Mouse (Mus musculus) brain, embryonic 18.5 days (tissue): ENCODE measurements at regions not wholly inside any gene's neighbourhood (a gene's known extent, or its start where the extent isn't known, plus 50 kb on each side); places are given as distances from the start of the nearest gene placed in this dataset.

Experiments
- DNase-seq: peaks from one replicate; pipeline ENCODE4 v3.0.0-alpha.2; 2012; ENCODE audit warnings: low read depth, low spot score

DNA sequence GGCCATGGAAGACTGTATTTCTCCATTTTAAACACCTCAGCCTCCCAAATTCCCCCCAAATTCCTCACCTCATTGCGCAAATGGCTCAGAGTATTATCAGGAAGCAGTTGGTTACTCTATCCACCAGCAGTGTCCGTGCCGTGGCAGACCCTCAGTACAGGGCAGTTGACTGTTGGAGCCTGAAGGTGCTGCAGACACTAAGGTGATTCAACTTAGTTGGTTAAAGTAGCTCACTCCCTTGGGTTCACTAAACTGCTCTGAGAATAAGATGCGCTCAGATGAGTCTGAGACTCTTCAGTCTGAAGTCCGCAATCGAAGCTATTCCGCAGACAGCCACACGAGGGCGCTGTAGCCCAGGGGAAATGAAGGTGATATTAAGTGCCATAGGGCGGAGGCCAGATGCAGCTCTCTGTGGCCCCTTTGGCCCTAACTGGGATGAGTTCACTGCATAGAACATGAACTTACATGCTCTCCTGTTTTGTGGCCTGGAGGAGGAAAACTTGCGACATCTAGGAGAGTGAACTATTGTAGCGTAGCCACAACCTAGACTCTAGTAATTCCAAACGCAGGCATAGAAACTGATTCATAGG is 62.9 kb downstream of the Amer3 start:
- DNase-seq = no peak

DNA sequence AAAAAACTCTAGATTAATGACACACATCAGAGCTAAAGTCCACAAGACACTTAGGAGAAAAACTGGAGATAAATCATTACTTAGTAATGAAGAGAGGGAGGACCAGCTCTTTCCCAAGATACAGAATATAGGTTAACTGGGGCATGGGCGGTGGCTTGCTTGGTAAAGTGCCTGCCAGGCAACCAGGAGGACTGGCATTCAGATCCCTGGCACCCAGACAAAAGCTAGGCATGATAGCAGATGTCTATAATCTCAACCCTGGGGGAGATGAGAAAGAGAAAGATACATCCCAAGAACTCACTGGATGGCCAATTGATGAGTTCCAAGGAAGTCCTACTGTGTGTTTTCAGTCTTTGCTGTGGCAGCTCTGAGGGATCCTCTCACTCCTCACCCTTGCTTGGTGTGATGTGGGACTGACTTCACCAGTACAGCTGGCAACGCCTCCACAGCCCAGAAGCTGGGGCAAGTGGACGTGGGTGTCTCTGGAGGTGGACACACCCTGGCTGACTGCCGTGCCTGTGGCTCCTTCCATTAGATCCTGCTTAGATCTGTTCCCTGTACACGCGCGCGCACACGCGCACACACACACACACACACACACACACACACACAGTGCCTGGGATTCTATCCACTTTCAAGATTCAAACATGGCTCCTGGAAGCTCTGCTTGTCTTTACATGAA is 74.6 kb downstream of the Amer3 start:
- no peak for DNase-seq

DNA sequence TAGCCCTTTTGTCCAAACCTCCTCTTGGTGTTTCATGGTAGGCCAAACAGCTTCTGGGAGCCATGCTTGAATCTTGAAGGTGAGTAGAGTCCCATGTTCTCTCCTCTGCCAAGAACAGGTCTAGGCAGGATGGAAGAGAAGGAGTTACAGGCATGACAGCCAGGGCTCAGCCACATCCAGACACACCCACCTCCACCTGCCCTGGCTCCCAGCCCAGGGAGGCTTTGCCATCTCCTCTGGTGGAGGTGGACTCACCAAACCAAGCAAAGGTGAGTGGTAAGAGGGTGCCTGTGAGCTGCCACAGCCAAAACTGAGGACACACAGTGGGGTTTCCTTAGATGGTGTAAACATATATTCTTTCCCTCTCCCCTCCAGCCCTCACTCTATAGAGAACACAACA is 78.0 kb downstream of the Amer3 start:
- no peak for DNase-seq

DNA sequence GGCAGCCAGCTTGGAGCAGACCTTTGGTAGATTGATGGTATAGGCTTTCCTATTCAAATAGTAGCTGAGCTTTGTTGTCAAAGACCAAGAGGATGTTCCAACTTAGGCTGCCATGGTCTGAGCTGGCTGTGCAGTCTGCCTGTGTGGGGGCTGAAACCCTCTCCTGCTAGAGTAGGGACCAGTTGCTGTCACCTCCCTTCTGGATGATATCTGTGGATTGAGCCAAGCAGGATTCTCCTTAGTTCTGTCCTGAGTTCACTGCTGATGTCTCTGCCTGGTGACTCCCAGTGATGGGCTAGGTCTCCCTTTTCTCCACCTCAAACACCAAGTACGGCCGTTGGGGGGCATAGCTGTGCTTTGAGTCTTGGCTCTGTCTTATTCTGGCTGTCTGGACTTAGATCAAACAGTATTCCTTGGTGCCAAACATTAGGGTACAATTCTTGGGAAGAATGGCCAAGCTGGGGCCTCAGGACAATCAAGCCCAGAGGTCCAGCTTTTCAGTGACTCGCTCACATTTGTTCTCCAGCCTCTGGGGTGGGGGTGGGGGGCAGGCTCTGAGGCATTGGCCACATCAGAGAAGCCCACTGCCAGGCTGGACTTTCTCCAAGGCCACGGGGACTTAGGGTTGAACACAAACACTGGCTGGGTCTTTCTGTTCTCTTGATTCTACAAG is 84.6 kb downstream of the Amer3 start:
- DNase-seq = no peak

DNA sequence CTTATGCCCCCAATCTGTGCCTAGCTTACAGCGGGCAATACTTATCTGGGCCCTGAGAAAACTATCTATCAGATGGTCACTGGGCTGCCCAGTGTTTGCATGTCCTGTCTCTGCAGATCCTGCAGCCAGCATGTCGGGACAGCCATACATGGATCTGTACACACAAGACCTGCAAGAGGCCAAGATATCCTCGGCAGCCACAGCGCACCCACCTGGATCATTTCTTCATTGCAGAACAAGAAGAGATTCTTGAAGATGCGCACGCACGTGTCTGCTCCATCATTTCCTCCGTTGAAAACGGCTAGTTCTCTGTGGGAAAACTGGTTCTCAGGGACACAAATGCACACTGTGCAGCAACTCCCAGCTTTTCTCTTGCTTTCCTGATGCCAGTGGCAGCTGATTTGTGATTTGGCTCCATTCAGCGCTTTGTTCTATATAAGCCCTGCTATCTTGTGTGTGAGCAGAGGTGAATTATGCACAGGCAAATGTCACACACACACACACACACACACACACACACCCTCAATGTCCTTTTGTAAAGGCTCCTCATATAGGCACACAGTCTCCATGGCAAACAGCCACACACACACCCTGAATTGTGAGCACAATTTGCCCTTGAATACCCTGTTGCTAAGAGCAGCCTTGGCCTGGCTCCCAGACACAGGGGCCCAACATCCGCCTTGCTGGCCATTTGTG is 85.5 kb downstream of the Amer3 start:
- peak; percentile 72 for DNase-seq

DNA sequence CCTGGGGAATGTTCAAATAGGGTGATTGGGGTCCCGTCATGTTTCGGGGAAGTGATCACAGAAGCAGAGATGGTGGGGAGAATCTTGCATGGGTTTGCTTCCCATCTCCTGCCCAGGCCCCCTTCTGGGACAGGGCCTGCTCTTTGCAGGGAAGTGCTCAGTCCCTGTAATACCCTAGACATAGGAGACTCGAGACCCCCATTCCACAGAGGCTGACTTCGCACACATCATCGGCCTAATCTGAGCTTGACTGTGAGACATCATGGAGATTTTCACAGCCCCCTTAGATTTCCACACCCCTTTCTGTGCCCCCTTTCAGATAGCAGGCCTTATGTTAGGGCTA is 86.0 kb downstream of the Amer3 start:
- no peak for DNase-seq

DNA sequence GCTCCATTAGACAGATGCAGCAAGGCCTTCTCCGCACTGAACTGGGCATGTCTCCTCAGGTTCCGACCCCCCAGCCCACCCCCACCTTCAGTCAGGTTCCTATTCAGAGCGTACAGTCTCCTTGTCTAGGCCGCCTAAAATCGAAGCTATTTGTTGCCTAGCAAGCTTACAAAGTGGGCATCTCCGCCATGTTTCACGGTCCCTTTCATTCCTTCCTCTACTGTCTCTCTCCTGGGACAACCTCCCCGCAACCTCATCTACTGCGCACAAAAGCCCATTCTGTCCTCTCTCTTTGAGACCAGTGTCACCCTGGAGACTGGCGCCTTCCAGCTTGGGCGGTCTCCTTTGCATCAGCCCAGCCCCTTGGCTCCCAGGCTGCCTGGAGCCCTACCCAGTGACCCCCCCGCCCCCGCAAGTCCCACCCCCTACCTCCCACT is 86.8 kb downstream of the Amer3 start:
- DNase-seq = no peak

DNA sequence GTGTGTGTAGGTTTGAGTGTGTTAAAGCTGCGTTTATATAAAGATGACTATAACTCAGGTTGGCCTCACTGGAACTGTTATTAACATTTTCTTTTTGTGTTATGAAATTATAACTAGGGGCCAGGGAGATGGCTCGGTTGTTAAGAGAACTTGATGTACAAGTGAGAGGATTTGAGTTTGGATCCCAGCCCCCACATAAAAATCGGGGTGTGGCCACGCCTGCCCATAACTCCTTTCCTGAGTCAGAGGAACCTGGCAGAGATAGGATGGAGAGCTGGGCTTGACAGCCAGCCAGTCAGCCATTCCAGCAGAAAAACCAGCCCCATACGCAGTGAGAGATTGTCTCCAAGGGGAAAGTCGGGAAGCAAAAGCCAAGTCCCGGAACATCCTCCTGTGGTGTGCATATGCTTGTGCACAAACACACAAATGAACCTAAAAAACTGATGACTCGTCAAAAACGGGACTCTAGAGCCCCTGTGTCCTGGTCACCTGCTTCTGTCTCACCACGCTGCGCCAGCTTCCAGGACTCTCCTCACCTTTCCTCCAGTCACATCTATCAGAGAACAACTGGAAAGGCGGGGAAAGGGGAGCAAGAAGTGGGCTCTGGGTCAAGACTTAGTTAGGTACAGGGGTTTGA is 97.8 kb downstream of the Amer3 start:
- no peak for DNase-seq

DNA sequence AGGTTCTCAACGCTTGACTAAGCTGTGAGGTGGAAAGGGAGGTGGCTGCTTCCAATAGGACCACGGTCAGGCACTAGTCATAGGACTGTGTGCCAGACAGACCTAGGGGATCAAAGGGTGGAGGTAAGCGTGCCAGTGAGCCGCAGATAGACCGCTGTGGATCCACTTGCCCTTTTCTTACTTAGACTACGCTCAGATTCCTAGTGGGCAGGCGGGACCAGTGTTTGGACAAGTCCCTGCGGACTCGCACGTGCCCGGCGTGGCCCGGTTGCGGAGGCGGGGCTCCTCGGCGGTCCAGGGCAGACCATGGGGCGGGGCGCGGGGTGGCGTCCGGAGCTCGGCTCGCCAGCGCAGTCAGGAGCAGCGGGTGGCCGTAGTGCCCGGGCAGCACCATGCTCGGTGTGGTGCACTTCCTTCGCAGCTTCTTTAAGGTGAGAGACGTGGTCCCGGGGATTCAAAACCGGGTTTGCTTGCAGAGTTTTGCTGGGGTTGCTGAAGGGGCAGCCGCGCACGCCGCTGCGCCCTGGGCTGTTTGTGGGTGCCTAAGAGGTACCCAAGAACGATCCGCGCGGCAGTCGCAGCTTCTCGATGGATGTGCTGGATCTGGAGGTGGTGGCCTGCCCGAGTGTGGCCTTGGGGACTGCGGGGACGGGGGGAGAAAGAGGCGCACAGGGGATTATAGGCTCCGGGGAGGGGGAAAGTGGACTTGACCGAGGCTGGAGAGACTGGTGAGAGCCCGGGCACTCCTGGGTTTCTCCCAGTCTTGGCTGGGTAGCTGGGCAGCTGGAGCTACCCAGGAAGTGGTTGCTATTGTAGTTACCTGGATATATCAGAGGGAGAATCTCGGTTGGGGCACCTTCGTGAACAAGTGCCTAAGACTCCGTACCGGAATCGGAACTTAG is 98.6 kb downstream of the Amer3 start:
- no peak for DNase-seq

DNA sequence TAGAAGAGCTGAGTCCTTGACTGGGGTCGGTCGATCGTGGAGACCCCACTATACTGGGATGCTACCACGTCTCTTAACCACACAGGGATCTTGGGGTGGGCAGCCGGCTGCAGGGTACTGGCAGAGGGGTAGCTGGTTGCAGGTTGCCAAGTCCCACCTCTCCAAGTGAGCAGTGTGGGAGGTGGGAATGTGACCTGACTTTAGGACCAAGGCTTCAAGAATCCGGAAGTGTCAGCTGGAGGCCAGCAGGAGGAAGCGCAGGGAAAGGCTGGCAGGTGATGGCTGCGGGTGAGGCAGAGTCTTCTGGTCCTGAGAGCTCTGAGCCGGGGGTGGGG is 99.2 kb downstream of the Amer3 start:
- no peak for DNase-seq

DNA sequence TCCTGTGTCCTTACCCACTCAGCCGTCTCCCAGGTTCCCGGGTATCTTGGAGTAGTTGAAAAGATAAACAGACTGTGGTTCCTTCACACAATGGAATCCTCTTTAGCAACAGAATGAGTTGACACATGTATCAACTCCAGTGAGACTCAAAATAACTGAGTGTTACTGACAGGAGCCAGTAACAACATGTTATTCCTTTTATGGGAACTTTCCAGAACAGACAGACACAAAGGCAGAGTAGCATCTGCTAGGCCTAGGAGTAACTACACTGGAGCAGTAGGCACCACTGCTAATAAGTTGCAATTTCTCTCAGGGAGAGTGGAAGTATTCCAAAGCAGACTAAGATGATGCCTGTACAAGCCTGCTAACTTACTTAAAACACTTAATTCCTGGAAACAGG is 107.1 kb downstream of the Amer3 start:
- no peak for DNase-seq

DNA sequence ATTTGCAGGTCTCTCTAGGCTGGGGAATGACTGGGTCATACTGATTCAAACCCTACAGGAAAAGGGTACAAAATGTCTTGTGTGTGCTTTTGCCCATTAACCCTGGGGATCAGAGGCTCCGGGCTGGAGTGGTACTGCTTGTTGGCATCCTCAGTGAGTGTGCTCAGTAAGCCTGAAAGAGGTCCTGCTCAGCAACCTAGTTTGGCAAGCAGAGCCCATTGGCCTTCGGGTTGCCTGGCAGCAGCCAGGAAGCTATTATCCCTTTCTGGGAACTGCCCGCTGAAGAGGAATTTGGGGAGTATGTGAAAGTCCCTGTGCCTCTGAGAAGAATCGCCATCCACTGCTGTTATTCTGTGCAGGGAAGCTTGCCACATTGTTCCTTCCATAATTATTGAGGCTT is 117.1 kb downstream of the Amer3 start:
- no peak for DNase-seq

DNA sequence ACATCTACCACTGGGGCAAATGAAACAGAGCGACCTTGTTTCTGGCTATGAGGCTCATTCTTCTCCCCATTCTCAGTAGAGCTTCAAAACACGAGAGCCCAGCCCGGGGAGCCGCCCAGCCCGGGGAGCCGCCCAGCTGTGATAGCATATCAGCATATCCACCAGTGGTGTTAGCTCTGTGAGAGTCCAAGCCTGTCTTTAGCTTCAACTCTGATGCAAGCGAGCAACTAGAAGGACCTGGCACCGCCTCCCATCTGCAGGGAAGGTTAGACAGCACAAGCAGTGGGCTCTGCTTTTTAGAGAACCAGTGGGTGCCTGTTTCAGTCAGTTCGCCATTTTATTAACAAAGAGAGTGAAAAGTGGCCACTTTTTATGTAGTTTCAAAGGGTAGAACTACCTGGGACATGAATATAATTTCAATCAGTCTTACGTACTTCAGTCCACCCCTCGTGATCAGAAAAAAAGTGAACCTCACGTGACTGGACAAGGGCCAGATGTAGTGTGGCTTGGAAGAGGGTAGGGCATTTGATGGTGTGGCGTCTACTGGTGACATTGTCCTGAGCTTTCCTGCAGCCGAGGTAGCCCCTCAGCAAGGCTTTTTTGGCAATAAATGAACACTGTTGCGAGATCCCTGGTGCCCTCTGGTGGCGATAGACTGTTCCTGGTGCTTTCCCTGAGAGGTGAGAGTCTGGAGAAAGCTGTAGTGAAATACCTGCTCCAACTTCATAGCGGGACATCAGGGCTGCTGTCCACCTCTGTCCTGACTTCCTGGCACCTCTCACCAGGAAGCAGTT is 121.0 kb downstream of the Amer3 start:
- peak; percentile 30 for DNase-seq

DNA sequence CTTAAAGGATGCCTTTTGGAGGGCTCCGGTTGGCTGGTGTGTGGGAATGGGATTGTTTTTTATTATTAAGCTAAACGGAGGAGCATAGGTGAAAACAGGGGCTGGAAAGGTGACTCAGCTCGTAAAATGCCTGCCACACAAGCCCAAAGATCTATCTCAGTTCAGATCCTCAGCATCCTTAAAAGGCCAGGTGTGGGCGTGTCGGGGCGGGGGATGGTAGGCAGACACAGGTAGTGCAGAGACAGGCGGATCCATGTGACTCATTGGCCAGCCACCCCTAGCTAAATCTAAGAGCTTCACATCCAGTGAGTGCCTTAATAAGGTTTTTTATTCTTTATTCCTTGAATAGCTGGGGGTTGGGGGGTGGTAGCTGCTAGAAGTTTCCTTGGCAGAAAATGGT is 122.0 kb downstream of the Amer3 start:
- no peak for DNase-seq

DNA sequence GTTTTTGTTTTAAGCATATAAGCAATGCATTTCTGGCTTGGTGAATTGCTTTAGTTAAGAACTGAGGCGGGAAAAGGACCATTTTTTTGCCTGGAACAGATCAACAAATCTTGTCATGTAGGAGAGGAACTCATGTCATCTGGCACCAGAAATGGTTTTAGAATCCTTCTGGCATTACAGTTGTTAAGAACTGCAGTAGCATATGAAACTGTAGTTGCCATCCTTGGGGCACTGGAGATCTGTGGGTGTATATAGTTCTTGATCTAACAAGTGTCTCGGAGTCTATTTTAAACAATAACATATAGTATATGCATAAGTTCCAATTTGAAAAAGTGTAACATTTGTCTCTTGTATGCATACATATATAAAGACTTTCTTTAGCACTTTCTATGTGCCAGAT is 129.6 kb downstream of the Amer3 start:
- DNase-seq = no peak

DNA sequence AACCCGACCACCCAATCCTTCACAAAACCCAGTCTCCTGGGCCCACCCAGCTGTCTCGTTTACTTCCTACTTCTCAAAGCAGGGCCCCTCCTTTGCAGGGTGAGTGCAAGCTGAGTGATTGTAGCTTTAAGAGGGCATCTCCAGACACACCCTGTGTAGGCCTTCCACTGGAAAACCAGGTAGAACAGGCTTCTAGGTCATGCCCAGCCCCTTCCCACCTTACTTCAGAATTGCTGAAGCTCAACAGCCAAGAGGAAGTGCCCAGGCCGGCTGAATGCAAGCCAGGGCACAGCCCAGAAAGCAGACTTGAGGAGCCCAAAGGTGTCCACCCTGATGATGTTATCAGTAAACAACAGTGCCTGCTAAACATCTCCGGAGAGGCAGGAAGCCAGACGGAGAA is 120.2 kb downstream of the Fam168b start:
- DNase-seq = no peak

DNA sequence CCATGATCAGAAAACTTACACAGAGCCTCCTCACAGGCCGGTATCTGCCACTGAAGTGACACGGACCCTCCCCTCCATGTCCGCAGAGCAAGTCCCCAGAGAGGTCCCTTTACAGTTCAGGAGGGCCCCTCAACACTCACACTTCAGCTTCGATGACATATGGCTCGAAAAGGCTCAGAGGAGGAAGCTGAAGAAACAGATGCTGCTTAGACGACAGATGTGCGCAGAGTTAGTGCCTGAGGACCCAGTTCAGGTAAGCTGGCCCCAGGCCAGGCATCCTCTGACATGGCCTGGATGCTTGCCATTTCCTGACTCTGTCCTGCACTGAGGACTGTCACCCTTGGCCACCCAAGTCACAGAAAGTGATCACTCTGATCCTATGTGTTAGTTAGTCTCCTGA is 110.7 kb downstream of the Fam168b start:
- no peak for DNase-seq

DNA sequence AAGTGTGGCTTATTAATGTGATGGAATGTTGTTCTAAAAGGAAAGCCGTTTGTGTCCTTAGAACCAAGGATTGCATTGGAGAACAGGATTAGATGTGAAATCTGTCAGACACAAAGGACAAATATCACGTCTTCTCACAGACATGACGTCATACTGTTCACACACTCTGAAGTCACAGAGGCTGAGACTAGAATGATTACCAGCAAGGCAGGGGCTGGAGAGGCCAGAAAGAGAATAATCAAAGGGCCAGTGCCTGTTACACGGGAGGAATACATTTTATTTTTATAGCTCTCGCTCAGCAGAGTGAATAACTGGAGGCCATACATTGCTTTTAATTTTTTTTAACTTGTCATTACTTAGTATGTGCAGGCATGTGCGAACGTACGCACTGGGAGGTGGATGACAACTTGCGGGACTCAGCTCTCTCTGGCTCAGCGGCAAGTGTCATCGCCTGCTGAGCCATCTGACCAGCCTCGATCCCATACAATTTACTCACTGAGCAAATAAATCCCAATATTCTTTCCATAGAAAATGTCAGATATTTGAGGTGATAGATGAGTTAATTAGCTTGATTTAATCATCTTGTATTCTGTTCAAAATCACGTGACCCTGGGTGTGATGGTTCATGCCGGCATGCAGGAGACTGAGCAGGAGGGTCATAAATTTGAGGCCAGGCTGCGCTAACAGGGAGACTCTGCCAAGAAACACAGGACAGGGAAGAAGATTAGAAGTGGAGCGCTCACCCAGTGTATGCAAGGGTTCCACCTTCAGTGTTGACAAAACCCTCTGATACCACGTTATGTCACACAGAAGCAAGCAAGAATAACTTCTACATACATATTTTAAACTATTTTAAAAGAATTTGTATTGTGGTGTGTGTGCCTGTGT is 109.6 kb downstream of the Fam168b start:
- DNase-seq = no peak

DNA sequence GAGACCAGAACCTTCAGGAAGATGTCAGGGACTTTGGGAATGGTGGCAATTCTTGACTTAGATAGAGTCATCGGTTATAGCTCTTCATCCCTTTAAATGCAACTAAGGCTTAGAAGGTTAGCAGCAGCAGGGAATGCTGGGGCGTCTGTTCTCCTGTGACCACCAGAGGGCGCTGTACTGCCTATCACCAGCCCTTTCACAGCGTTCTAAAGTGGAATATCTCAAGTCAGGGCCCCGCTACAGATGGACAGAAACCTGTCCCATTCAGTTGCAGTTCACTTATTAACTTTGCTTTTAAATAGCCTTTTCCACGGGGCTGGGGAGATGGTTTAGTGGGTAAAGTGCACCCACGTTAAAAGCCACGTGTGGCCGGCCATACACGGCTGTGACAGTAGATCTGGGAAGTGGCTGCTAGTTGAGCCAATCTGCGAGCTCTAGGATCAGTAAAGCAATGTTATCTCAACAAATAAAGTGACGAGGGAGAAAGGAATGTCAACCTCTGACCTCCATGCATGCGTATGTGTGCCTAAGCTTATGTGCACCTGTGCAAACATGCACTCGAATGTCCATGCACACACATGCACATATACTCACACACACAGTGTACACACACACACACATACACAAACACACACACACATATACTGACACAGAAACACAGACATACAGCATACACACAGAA is 104.3 kb downstream of the Fam168b start:
- DNase-seq = no peak
